In genomic region chr11:89297521-89297920, GRCm38 (mm10) we compare ENCODE assay signal across 8 mouse cellular contexts. TPM values are rescaled to one million over a fixed set of nuclear protein-coding genes. Genes with fewer than 3 reads are reported as not detected.
DNase-seq lines count a peak whose midpoint lies in the region; ATAC-seq lines count a peak whose summit lies in the region.

No protein-coding gene starts in this region.

- peak overlapping the region; percentile 78; the same call in 1 of the 2 replicates for H3K4me2 ChIP-seq in limb, embryonic 15.5 days

- WGBS in heart, embryonic 10.5 days = 27% methylated on average over 5 of the region's 5 CpGs
- WGBS in limb, embryonic 15.5 days = 44% methylated on average over 5 of the region's 5 CpGs

- ATAC-seq in limb, embryonic 15.5 days (ENCODE audit: insufficient number of reproducible peaks, low FRiP score, low TSS enrichment, low read depth) = no peak
- no peak for ATAC-seq in erythroblast, adult 5-6 weeks (replicated peaks; ENCODE audit: low FRiP score, poor library complexity, severe bottlenecking)

- peaks cover 37% of the 10 kb centered on the region for H3K27me3 ChIP-seq in heart, embryonic 10.5 days (ENCODE audit: insufficient read depth, poor library complexity, severe bottlenecking)
- H3K27me3 ChIP-seq in limb, embryonic 15.5 days = peaks cover 15% of the 10 kb centered on the region; the same call in 1 of the 2 replicates

- H3K4me3 ChIP-seq in heart, embryonic 10.5 days = peak overlapping the region; percentile 80
- H3K4me3 ChIP-seq in limb, embryonic 15.5 days = peak overlapping the region; percentile 47; the same call in 1 of the 2 replicates

- H3K4me1 ChIP-seq in heart, embryonic 10.5 days = peaks cover 40% of the 10 kb centered on the region
- H3K4me1 ChIP-seq in limb, embryonic 15.5 days = peaks cover 35% of the 10 kb centered on the region

- H3K27ac ChIP-seq in heart, embryonic 10.5 days = peak overlapping the region; percentile 83
- peak overlapping the region; percentile 77 for H3K27ac ChIP-seq in limb, embryonic 15.5 days

- no peaks in the 10 kb centered on the region for H3K36me3 ChIP-seq in heart, embryonic 10.5 days
- no peaks in the 10 kb centered on the region for H3K36me3 ChIP-seq in limb, embryonic 15.5 days

- H3K9ac ChIP-seq in limb, embryonic 15.5 days = no peak overlapping the region

- no peaks in the 10 kb centered on the region for H3K9me3 ChIP-seq in heart, embryonic 10.5 days
- H3K9me3 ChIP-seq in limb, embryonic 15.5 days = no peaks in the 10 kb centered on the region

- no peak for DNase-seq in heart, embryonic 10.5 days (ENCODE audit: low spot score)
- no peak for DNase-seq in heart, adult 11 months
- DNase-seq in retina, postnatal 1 day = peak; percentile 32
- no peak for DNase-seq in retina, embryonic 14.5 days (ENCODE audit: low spot score)
- no peak for DNase-seq in layer of hippocampus, adult 8-10 months (ENCODE audit: low spot score in 2 of 2)
- no peak for DNase-seq in gastrocnemius, adult 8-10 months (ENCODE audit: low spot score in 2 of 2)

RNA-seq across cellular contexts. Expression of gene Nog, which starts 4.6 kb away (rescaled TPM):
- polyA plus RNA-seq in heart, embryonic 10.5 days (2016; fragmentation: Nextera tagmentation; extraction: Ambion mirVana) = 1.4 and 2.5 TPM in 2 replicates
- polyA plus RNA-seq in limb, embryonic 15.5 days (2015; fragmentation: Nextera tagmentation; extraction: Ambion mirVana) = 4.1 and 4.3 TPM in 2 replicates
- 1 to 10 TPM; 6.9 to 8.8 (median 8.4) TPM for total RNA-seq in layer of hippocampus, adult 8-10 months (2022)
- 1 to 10 TPM; 2.0 to 3.6 (median 2.8) TPM for total RNA-seq in gastrocnemius, adult 8-10 months (2022)
- total RNA-seq in erythroblast, adult 5-6 weeks (2015; ENCODE audit: low replicate concordance) = not detected in 2 replicates
- not detected in 2 replicates for total RNA-seq in erythroblast, adult 5-6 weeks (2017; ENCODE audit: low replicate concordance)
